Mouse (Mus musculus): ENCODE measurements around the gene Olfr65. TPM values are rescaled to one million over a fixed set of nuclear protein-coding genes. Genes with fewer than 3 reads are reported as not detected.

The Olfr65 gene
- polyA plus RNA-seq (2014; fragmentation: Nextera tagmentation; extraction: Ambion mirVana), result not detected in 2 replicates

GRCm38 (mm10) chr7:103903187-103903586, at the start of gene Olfr65:
TSS of gene Olfr65 (plus strand) at chr7:103903487.
- WGBS, result 68% methylated on average over 2 of the region's 2 CpGs
- DNase-seq (ENCODE audit: low spot score) (no peak), ATAC-seq (replicated peaks; ENCODE audit: insufficient number of reproducible peaks, low FRiP score, low TSS enrichment, low read depth) (no peak)
- Histone ChIP-seq H3K4me3 (ENCODE audit: low read depth, low read length) (no peak within 1 kb of the TSS), H3K9ac (replicated peaks; ENCODE audit: low read length) (no peak within 1 kb of the TSS), H3K27ac (replicated peaks; ENCODE audit: low read depth, low read length) (no peak within 1 kb of the TSS), H3K27me3 (ENCODE audit: control insufficient read depth, insufficient read depth, low read length) (no peaks in the 10 kb centered on the region), H3K36me3 (replicated peaks; ENCODE audit: control insufficient read depth, insufficient read depth, low read depth, low read length) (no peaks in the 10 kb centered on the region), H3K4me1 (ENCODE audit: control insufficient read depth, insufficient read depth, low read length) (no peaks in the 10 kb centered on the region), H3K4me2 (ENCODE audit: low read depth, low read length) (no peak within 1 kb of the TSS), H3K9me3 (replicated peaks; ENCODE audit: control insufficient read depth, low read length) (no peaks in the 10 kb centered on the region)

DNA sequence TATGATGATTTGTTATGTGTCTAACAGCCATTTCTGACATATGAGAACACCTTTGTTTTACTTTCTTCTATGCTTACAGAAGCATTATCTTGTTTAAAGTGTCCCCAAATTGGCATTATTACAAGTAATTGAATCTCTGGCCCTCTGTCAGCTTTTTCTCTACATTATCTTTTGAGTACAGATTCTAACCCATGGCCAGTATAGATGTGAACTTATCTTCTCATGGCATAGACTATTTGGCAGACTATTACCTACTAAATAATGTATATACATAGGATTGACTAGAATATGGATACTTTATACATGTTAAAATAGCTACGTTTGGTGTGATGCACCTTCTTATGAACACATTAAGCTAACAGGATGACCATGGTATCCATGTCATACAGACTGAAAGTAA, 48.6 kb upstream of the Olfr65 start:
- H3K4me3 ChIP-seq (ENCODE audit: low read depth, low read length), result no peak overlapping the region

DNA sequence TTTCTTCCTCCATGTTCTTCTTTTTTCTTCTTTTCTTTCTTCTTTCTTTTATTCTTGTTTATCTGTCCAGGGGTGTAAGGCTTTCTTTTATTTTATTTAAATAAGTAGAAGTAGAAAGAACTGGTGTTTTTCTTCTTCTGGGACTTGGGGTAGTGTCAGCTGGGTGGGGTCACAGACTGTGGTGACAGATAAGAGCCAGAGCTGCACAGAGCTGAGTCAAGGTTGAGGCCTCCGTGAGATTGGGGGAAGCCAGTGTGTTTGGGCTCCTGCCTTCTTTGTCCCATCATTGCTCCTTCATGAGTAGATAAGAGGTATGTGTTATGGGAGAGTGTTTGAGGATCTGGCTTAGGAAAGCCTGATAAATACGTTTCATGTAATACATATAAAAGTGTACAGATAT, 44.2 kb upstream of the Olfr65 start:
- ATAC-seq (replicated peaks; ENCODE audit: insufficient number of reproducible peaks, low FRiP score, low TSS enrichment, low read depth) (no peak), DNase-seq (ENCODE audit: low spot score) (no peak)
- no peaks in the 10 kb centered on the region for H3K9me3 ChIP-seq (replicated peaks; ENCODE audit: control insufficient read depth, low read length)
- H3K9ac ChIP-seq (replicated peaks; ENCODE audit: low read length), result no peak overlapping the region
- no peaks in the 10 kb centered on the region for H3K4me1 ChIP-seq (ENCODE audit: control insufficient read depth, insufficient read depth, low read length)
- no peaks in the 10 kb centered on the region for H3K36me3 ChIP-seq (replicated peaks; ENCODE audit: control insufficient read depth, insufficient read depth, low read depth, low read length)
- no peak overlapping the region for H3K4me3 ChIP-seq (ENCODE audit: low read depth, low read length)
- no peak overlapping the region for H3K27ac ChIP-seq (replicated peaks; ENCODE audit: low read depth, low read length)
- H3K27me3 ChIP-seq (ENCODE audit: control insufficient read depth, insufficient read depth, low read length), result no peaks in the 10 kb centered on the region
- H3K4me2 ChIP-seq (ENCODE audit: low read depth, low read length), result no peak overlapping the region
- 77% methylated on average over 2 of the region's 2 CpGs for WGBS

More for the DNA sequence above, 48.6 kb upstream of the Olfr65 start:
- Histone ChIP-seq H3K9ac (replicated peaks; ENCODE audit: low read length) (no peak overlapping the region), H3K36me3 (replicated peaks; ENCODE audit: control insufficient read depth, insufficient read depth, low read depth, low read length) (no peaks in the 10 kb centered on the region), H3K4me1 (ENCODE audit: control insufficient read depth, insufficient read depth, low read length) (no peaks in the 10 kb centered on the region), H3K27me3 (ENCODE audit: control insufficient read depth, insufficient read depth, low read length) (no peaks in the 10 kb centered on the region), H3K27ac (replicated peaks; ENCODE audit: low read depth, low read length) (no peak overlapping the region), H3K9me3 (replicated peaks; ENCODE audit: control insufficient read depth, low read length) (no peaks in the 10 kb centered on the region), H3K4me2 (ENCODE audit: low read depth, low read length) (no peak overlapping the region)
- no peak for DNase-seq (ENCODE audit: low spot score)
- 72% methylated on average over 1 of the region's 1 CpGs for WGBS
- ATAC-seq (replicated peaks; ENCODE audit: insufficient number of reproducible peaks, low FRiP score, low TSS enrichment, low read depth), result no peak

DNA sequence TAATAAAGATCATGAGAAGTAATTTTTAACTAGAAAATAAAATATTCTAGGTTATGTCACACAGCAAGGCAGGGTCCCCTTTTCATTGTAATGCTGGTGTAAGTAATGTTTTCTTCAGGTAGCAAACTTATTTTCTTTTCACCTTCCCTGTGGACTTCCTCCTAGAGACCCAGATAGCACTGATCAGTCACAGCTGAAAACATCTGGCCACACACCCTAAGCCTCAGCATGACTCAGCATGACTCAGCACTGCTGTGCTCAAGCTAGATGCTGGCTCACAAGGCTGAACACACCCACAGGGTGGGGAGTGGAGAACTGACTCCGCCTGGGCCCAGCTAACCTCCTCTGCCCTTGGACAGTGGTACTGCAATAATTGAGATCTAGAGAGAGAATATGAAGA, 42.4 kb upstream of the Olfr65 start:
- Histone ChIP-seq H3K4me2 (ENCODE audit: low read depth, low read length) (no peak overlapping the region), H3K4me3 (ENCODE audit: low read depth, low read length) (no peak overlapping the region), H3K9ac (replicated peaks; ENCODE audit: low read length) (no peak overlapping the region), H3K4me1 (ENCODE audit: control insufficient read depth, insufficient read depth, low read length) (no peaks in the 10 kb centered on the region), H3K9me3 (replicated peaks; ENCODE audit: control insufficient read depth, low read length) (no peaks in the 10 kb centered on the region), H3K27ac (replicated peaks; ENCODE audit: low read depth, low read length) (no peak overlapping the region), H3K27me3 (ENCODE audit: control insufficient read depth, insufficient read depth, low read length) (no peaks in the 10 kb centered on the region), H3K36me3 (replicated peaks; ENCODE audit: control insufficient read depth, insufficient read depth, low read depth, low read length) (no peaks in the 10 kb centered on the region)
- ATAC-seq (replicated peaks; ENCODE audit: insufficient number of reproducible peaks, low FRiP score, low TSS enrichment, low read depth) (no peak), DNase-seq (ENCODE audit: low spot score) (peak; percentile 35)
- WGBS, result 52% methylated on average over 1 of the region's 1 CpGs

GRCm38 (mm10) chr7:103861531-103861930, 41.8 kb upstream of the Olfr65 start:
- Histone ChIP-seq H3K4me1 (ENCODE audit: control insufficient read depth, insufficient read depth, low read length) (no peaks in the 10 kb centered on the region), H3K4me2 (ENCODE audit: low read depth, low read length) (no peak overlapping the region), H3K9me3 (replicated peaks; ENCODE audit: control insufficient read depth, low read length) (no peaks in the 10 kb centered on the region), H3K27ac (replicated peaks; ENCODE audit: low read depth, low read length) (no peak overlapping the region), H3K27me3 (ENCODE audit: control insufficient read depth, insufficient read depth, low read length) (no peaks in the 10 kb centered on the region), H3K9ac (replicated peaks; ENCODE audit: low read length) (no peak overlapping the region), H3K36me3 (replicated peaks; ENCODE audit: control insufficient read depth, insufficient read depth, low read depth, low read length) (no peaks in the 10 kb centered on the region), H3K4me3 (ENCODE audit: low read depth, low read length) (no peak overlapping the region)
- 84% methylated on average over 3 of the region's 3 CpGs for WGBS
- ATAC-seq (replicated peaks; ENCODE audit: insufficient number of reproducible peaks, low FRiP score, low TSS enrichment, low read depth), result no peak
- no peak for DNase-seq (ENCODE audit: low spot score)

- DNase-seq (ENCODE audit: low spot score) (no peak), ATAC-seq (replicated peaks; ENCODE audit: insufficient number of reproducible peaks, low FRiP score, low TSS enrichment, low read depth) (no peak)
- Histone ChIP-seq H3K9me3 (replicated peaks; ENCODE audit: control insufficient read depth, low read length) (no peaks in the 10 kb centered on the region), H3K4me3 (ENCODE audit: low read depth, low read length) (no peak overlapping the region), H3K36me3 (replicated peaks; ENCODE audit: control insufficient read depth, insufficient read depth, low read depth, low read length) (no peaks in the 10 kb centered on the region), H3K4me1 (ENCODE audit: control insufficient read depth, insufficient read depth, low read length) (no peaks in the 10 kb centered on the region), H3K27me3 (ENCODE audit: control insufficient read depth, insufficient read depth, low read length) (no peaks in the 10 kb centered on the region), H3K4me2 (ENCODE audit: low read depth, low read length) (no peak overlapping the region), H3K27ac (replicated peaks; ENCODE audit: low read depth, low read length) (no peak overlapping the region), H3K9ac (replicated peaks; ENCODE audit: low read length) (no peak overlapping the region)
Observed at GRCm38 (mm10) chr7:103865716-103866115, 37.6 kb upstream of the Olfr65 start.

DNA sequence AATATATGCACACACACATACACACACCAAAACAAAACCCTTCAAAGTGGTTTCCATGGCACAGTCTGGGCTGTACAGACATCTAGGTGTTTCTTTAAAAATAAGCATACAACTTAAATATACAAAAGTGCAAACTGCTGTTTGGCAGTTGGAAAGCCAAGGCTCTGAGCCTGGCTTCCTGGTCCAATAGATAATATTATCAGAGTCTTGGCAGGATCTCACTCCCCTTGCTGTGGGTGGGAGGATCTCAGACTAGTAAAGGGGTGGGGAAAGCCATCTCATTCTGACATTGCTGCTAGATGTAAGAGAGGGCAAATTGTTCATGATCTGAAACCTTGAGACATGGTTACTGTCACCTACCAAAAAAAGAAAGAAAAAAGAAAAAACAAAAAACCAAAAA, 32.6 kb upstream of the Olfr65 start:
- Histone ChIP-seq H3K4me1 (ENCODE audit: control insufficient read depth, insufficient read depth, low read length) (no peaks in the 10 kb centered on the region), H3K9ac (replicated peaks; ENCODE audit: low read length) (no peak overlapping the region), H3K4me3 (ENCODE audit: low read depth, low read length) (no peak overlapping the region), H3K4me2 (ENCODE audit: low read depth, low read length) (no peak overlapping the region), H3K27ac (replicated peaks; ENCODE audit: low read depth, low read length) (no peak overlapping the region), H3K9me3 (replicated peaks; ENCODE audit: control insufficient read depth, low read length) (no peaks in the 10 kb centered on the region), H3K36me3 (replicated peaks; ENCODE audit: control insufficient read depth, insufficient read depth, low read depth, low read length) (no peaks in the 10 kb centered on the region), H3K27me3 (ENCODE audit: control insufficient read depth, insufficient read depth, low read length) (no peaks in the 10 kb centered on the region)
- ATAC-seq (replicated peaks; ENCODE audit: insufficient number of reproducible peaks, low FRiP score, low TSS enrichment, low read depth), result no peak; the same call in 1 of the 2 replicates
- no peak for DNase-seq (ENCODE audit: low spot score)

GRCm38 (mm10) chr7:103873064-103873463, 30.2 kb upstream of the Olfr65 start:
- DNase-seq (ENCODE audit: low spot score), result peak; percentile 43
- Histone ChIP-seq H3K4me3 (ENCODE audit: low read depth, low read length) (no peak overlapping the region), H3K27ac (replicated peaks; ENCODE audit: low read depth, low read length) (no peak overlapping the region), H3K4me1 (ENCODE audit: control insufficient read depth, insufficient read depth, low read length) (no peaks in the 10 kb centered on the region), H3K4me2 (ENCODE audit: low read depth, low read length) (no peak overlapping the region), H3K36me3 (replicated peaks; ENCODE audit: control insufficient read depth, insufficient read depth, low read depth, low read length) (no peaks in the 10 kb centered on the region), H3K27me3 (ENCODE audit: control insufficient read depth, insufficient read depth, low read length) (no peaks in the 10 kb centered on the region), H3K9me3 (replicated peaks; ENCODE audit: control insufficient read depth, low read length) (no peaks in the 10 kb centered on the region), H3K9ac (replicated peaks; ENCODE audit: low read length) (no peak overlapping the region)
- ATAC-seq (replicated peaks; ENCODE audit: insufficient number of reproducible peaks, low FRiP score, low TSS enrichment, low read depth), result no peak
- WGBS, result 8% methylated on average over 1 of the region's 1 CpGs

All from embryonic facial prominence, embryonic 11.5 days (tissue).